Mouse (Mus musculus): ENCODE results near the gene Rpusd3.

DNA sequence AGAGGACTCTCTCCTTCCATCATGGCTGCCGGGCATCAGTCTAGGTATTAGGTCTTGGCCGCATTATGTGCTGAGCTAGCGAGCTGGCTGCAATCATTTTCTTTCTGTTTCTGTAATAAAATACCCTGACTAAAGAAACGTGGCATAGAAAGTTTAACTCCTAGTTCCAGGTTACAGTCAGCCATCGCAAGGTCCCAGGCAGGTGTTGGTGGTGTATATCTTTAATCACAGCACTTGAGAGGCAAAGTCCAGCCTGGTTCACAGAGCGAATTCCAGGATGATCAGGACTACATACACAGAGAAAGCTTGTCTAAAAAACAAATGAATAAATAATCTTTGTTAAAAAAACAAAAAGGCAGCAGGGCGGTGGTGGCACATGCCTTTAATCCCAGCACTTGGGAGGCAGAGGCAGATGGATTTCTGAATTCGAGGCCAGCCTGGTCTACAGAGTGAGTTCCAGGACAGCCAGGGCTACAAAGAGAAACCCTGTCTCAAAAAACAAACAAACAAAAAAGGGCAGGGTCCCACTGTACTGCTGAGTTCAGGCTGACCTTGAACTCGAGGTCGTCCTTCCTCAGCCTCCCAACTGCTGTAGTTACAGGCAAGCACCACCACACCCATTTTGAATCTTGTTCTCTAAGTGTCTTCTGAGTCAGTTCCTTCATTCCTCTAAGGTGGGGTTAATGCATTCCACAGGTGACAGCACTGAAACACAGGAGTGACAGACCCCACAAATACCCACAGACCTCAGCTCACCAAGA is 22.7 kb downstream of the Rpusd3 start:
- TF ChIP-seq POLR2A (IDR thresholded peaks at IDR 0.05; ENCODE audit: insufficient read length, low read depth) (no peak), USF1 (IDR thresholded peaks at IDR 0.05; ENCODE audit: low read depth) (no peak), MAX (IDR thresholded peaks at IDR 0.05; ENCODE audit: low read depth) (no peak), TCF3 (IDR thresholded peaks at IDR 0.05; ENCODE audit: insufficient read length, low read depth) (no peak), CEBPB (IDR thresholded peaks at IDR 0.05; ENCODE audit: insufficient read depth, poor library complexity, severe bottlenecking) (no peak), REST (IDR thresholded peaks at IDR 0.05; ENCODE audit: insufficient read depth, insufficient read length) (no peak), TCF12 (IDR thresholded peaks at IDR 0.05; ENCODE audit: insufficient read depth, poor library complexity, severe bottlenecking) (no peak), MYOG (IDR thresholded peaks at IDR 0.05; ENCODE audit: control insufficient read depth in 1 of 3, insufficient read depth in 1 of 3, insufficient read length in 2 of 3, low read depth in 2 of 3) (no peak), MYOD1 (IDR thresholded peaks at IDR 0.05; ENCODE audit: control insufficient read depth in 1 of 3, insufficient read length in 2 of 3, low read depth in 2 of 3) (no peak), POLR2AphosphoS2 (IDR thresholded peaks at IDR 0.05; ENCODE audit: insufficient read length, low read depth) (no peak)

Measured in myocyte (in vitro differentiated cells).